Mouse (Mus musculus) inflammation-experienced regulatory T-cells, adult 6 months (primary cell): ENCODE data around the gene Arrdc4. TPM values are rescaled to one million over a fixed set of nuclear protein-coding genes. Genes with fewer than 3 reads are reported as not detected.
A peak's percentile ranks its signal among the peaks of the same experiment; 100 is the strongest.

Experiments used
- ATAC-seq: one replicate; pipeline ENCODE4 v1.8.0; 2017
- polyA plus RNA-seq, 3 experiments: library from polyadenylated mRNA; unstranded; fragments of 100-300 nt; shearing (Covaris generic); gene quantifications; one replicate each; pipeline ENCODE4 v1.2.1; 2017

Gene Arrdc4
- polyA plus RNA-seq, result 1 to 10 TPM; 1.8 to 5.7 (median 4.8) TPM

DNA sequence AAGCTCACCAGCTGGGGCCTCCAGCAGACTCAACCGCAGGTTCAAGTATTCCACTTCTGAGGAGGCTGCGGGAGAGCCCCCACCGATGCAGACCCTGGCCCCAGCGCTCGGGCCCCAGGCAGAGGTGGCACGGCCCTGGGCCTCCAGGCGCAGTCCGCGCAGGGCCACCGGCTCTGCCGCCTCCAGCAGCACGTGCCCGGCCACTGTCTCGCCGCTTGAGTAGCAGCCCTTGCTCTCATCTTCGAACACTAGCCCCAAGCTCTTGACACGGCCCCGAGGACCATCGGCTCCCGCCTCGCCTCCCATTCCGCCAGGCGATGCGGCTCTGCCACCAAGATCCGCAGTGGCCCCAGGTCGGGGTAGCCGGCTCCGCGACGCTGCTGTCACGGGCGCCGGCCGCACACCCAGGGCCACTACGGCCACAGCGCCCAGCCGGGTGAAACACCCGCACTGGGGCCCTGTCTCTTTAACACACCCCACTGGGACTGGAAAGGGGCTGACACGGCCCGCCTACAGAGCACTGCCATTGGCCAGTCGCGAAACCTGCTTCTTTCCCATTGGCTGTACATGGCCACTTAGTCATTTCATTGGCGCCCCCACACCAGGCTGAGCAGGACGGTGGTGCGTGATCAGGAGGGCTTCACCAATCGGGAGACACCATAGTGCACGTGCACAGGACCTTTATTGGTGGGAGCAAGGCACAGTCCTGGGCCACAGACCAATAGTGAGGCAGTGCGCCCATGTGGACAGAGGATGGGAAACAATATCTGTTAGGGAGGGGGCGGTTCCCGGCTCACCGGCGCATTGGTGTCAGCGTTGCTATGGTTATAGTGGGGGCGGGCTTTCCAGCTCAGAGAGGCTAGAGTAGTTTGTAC, at the start of gene Arrdc4:
Gene Arrdc4 (minus strand): TSS at position 481 of the 875 bp plus-strand sequence.
- ATAC-seq, result peak; percentile 94

DNA sequence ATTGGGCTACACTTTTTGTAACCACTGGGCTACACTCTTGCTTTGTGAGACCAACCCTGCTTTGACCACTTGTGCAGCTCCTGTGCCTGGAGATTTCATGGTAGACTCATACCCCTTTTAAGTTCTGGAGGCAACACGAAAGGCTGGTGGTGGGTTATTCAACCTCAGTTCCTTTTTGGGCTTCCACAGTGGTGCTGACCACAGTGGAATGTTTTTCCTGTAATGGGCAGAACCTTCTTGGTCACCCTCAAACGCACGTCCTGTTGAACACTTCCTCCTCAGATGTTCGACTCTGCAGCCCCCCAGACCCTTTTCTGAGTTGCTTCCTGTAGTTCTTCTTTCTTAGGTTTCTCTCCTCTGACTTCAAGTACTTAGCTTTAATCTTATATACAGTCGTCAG, 46.5 kb upstream of the Arrdc4 start:
- no peak for ATAC-seq

DNA sequence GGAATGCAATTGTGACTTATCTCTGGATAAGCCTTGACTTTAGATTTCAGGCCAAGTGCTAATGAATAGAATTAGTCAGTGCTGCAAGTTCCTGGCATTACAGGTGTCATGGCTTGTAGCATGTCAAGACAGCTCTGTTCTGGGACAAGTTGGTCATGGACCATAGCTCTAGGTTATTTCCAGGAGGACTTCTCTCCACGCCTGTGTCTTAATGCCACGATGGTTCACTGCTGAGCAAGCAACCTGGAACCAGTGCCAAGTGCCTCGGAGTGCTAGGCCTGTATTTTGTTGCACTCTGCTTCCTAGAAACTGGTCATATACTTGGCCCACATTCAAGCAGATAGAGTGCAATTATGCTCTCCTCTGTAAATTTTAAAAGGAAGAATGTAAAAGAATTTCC, 39.7 kb upstream of the Arrdc4 start:
- ATAC-seq, result no peak

- no peak for ATAC-seq
Measured at GRCm38 (mm10) chr7:68771757-68772094, 22.7 kb upstream of the Arrdc4 start.

DNA sequence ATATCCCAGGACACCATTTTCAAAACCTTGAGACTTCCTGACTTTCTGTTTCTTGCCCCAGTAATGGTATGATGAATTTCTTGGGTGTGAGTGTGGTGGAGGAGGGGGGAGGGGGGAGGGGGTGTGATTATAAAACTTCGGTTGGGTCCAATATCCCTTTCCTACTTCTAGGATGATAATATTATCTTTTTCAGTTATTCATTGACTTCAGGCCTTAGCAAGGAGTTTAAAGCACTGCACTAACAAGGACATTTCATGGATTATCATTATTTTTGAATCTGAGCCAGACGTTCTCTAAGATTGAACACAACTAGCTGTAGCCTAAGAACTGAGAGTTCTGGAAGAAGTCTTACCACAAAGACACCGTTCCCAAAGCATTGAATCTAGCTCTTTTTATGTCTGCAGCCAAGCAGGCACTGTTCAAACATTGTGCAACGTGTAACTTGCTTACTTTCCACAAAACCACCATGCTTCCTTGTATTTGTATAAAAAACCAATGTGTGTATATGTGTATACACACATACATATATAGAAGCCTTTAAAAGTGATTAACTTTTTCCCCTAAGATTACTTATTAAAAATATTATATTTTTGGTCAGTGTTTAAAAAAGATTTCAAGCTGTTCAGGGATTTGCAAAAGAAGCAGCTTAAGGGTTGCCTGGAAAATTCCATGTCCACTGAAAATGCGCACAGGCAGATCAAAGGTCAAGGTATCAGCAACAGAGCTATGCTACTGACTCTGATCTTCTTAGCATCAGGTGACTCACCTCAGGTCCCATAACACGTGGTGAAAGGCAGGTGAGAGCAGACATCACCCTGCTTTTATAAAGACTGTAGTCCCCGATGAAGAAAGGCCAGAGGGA, 22.1 kb upstream of the Arrdc4 start:
- no peak for ATAC-seq

GRCm38 (mm10) chr7:68765926-68766325, 16.9 kb upstream of the Arrdc4 start:
- ATAC-seq, result no peak

GRCm38 (mm10) chr7:68759148-68759724, 10.2 kb upstream of the Arrdc4 start:
- peak; percentile 75 for ATAC-seq

DNA sequence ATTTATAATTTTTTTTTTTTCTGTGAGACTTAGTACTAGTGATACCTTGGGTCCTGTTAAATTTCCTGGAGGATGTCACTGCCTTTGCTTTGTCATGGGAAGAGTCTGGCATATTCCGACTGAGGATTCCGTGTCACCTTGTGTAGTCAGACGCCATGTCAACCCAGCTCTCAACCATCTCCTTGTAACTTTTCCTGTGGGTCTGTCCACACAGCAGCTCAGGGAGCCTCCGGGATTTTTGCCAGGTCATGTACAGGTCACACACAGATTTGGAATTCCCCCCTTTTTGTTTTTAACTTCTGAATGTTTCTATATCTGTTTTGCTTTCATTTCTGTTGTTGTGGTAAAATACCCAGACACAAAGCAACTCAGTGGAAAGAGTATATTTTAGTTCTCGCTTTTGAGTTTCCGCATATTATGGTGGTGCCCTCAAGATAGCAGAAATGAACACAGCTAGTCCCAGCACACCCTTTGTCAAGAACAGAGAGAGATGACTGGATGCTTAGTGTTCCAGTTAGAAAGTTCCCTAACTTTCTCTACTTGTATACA, 7.7 kb upstream of the Arrdc4 start:
- ATAC-seq, result peak; percentile 70

DNA sequence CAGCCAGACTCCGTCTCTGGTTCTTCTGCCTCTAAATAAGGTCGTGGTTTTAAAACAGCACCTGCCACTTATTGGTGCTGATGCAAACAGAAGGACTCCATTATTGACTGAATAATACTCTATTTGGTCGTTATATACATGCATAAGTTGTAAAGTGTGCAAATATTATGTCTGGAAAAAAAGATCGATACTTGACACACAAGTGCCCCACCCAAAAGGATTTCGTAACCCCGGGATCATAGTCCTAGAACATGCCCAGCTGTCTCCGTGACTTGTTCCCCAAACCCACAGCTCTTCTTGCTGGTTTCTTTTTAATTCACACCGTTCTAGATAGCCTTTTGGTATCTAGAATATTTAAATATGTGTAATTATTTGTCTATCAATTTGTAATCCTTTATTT, 878 bp upstream of the Arrdc4 start:
- no peak for ATAC-seq

GRCm38 (mm10) chr7:68748361-68748760, 680 bp downstream of the Arrdc4 start:
- no peak for ATAC-seq

DNA sequence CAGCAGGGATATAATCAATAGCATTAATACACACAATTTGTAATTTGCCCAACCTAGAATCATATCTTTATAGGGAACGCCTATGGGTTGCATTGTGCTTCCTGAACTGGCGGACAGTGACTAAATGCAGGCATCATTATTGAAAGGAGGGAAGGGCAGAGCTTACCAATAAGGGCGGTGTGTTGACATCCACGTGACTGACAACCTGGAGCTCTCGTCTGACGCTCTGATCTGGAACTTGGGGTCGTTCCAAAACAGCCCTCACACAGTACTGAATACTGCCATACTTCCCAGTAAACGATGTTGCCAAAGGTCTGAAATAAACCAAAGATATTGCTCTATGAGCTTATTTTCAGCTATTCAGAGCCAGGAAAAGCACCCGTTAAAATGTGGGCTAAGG, 4.4 kb downstream of the Arrdc4 start:
- no peak for ATAC-seq

DNA sequence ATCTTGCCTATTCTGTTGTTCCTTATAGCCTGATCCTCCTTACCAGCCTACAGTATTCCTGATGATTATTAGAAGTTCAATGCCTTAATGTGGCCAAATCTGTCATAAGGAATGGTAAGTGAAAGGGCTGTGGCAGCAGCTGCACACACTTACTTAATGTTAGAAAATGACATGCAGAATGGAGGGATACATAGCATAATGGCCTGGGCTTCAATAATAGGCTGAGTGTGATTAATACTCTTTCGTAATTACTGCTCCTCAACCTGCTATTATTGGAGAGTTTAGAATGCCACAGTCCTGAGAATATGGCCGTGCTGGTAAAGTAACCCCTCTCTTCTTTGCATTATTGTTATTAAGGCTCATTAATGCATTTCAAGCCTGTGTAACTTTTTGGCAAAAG, 4.8 kb downstream of the Arrdc4 start:
- no peak for ATAC-seq

DNA sequence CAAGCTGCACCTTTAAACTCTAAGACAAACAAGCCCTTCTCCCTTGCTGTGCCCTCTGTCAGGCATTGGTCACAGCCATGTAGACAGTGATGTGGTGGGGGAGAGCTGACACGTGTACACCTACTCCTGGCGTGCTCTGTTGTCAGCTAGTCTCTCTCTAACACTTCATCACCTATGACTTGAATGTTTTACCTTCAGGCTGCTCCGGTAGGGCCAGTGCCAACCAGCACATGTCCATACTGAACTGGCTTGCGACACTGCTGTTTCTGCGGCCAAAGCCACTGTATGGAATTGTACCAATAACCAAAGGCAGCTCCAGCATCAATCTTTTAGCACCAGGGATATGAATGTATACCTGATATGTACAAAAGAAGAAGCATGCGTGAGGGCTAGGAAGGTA, 8.3 kb downstream of the Arrdc4 start:
- ATAC-seq, result no peak

- ATAC-seq, result no peak
Measured at GRCm38 (mm10) chr7:68738676-68739399, 10.2 kb downstream of the Arrdc4 start.

- ATAC-seq, result no peak
Measured at GRCm38 (mm10) chr7:68726380-68726779, 22.7 kb downstream of the Arrdc4 start.

GRCm38 (mm10) chr7:68724711-68725110, 24.3 kb downstream of the Arrdc4 start:
- no peak for ATAC-seq

GRCm38 (mm10) chr7:68721520-68721919, 27.5 kb downstream of the Arrdc4 start:
- ATAC-seq, result no peak

- no peak for ATAC-seq
Measured at GRCm38 (mm10) chr7:68717988-68718387, 31.1 kb downstream of the Arrdc4 start.

DNA sequence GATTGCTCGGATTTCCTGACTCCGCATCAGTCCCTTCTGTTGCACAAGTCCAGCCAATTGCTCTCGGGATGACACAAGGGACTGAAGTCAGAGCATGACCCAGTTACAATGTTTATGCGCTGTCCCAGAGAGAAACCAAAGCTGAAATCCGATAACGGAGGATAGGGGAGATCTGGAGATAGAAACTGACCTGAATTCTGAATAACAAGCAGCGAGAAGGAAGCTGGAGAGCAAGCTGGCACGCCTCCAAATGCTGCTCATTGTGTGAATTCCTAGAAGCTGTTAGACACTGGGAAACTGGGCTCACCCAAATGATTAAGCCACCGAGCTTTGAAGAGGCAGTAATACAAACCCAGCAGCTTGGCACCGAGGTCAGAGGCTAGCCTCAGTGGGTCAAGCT, 31.5 kb downstream of the Arrdc4 start:
- no peak for ATAC-seq

- no peak for ATAC-seq
Measured at GRCm38 (mm10) chr7:68716926-68717325, 32.1 kb downstream of the Arrdc4 start.

DNA sequence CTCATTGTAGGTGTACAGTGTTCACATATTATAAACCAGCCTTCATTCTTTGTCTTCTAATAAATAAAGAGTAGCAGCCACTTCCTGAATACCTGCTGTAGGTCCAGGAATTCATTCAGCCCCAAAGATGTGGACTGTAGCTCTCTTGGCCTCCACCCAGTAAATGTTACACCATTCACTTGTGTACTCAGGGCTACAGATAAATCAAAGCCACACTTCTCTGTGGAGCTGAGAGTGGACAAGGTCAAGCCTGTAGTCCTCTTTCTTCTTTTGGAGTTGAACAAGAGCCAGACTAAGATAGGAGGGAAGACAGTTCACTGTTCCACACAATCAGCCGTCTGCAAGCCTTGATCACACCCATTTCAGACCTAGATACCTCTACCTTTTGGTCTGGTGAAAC, 36.1 kb downstream of the Arrdc4 start:
- ATAC-seq, result no peak

GRCm38 (mm10) chr7:68712425-68712824, 36.6 kb downstream of the Arrdc4 start:
- no peak for ATAC-seq

- no peak for ATAC-seq
Measured at GRCm38 (mm10) chr7:68709319-68709573, 39.8 kb downstream of the Arrdc4 start.
